Mouse (Mus musculus): Measurements from ENCODE around the gene Ache. TPM values are rescaled to one million over a fixed set of nuclear protein-coding genes. Genes with fewer than 3 reads are reported as not detected.

The Ache gene
- polyA plus RNA-seq, 1 experiment from 2014 or later: 22.7 TPM

GRCm38 (mm10) chr5:137343412-137343811, 56.1 kb downstream of the Ache start:
- no peak overlapping the region for H3K4me3 ChIP-seq (ENCODE audit: low read depth, low read length)
- H3K4me2 ChIP-seq: no peak overlapping the region
- DNase-seq (ENCODE audit: low spot score) (no peak), ATAC-seq (replicated peaks; ENCODE audit: low FRiP score) (no peak)
- WGBS: 90% methylated on average over 5 of the region's 5 CpGs
- H3K9ac ChIP-seq (ENCODE audit: low read depth, low read length): no peak overlapping the region
- peaks cover 25% of the 10 kb centered on the region for H3K4me1 ChIP-seq (replicated peaks; ENCODE audit: control insufficient read depth, insufficient read depth, low read length)
- H3K27ac ChIP-seq (ENCODE audit: low read depth, low read length): no peak overlapping the region
- H3K9me3 ChIP-seq (ENCODE audit: control insufficient read depth, low read length): no peaks in the 10 kb centered on the region
- H3K27me3 ChIP-seq (replicated peaks; ENCODE audit: control insufficient read depth, insufficient read depth, low read length): peaks cover 10% of the 10 kb centered on the region
- H3K36me3 ChIP-seq (ENCODE audit: control insufficient read depth, insufficient read depth, low read length): no peaks in the 10 kb centered on the region

GRCm38 (mm10) chr5:137343869-137344268, 56.5 kb downstream of the Ache start:
- Histone ChIP-seq H3K4me2 (no peak overlapping the region), H3K27ac (ENCODE audit: low read depth, low read length) (no peak overlapping the region), H3K27me3 (replicated peaks; ENCODE audit: control insufficient read depth, insufficient read depth, low read length) (peaks cover 15% of the 10 kb centered on the region), H3K9ac (ENCODE audit: low read depth, low read length) (no peak overlapping the region), H3K4me1 (replicated peaks; ENCODE audit: control insufficient read depth, insufficient read depth, low read length) (peaks cover 25% of the 10 kb centered on the region), H3K4me3 (ENCODE audit: low read depth, low read length) (no peak overlapping the region), H3K36me3 (ENCODE audit: control insufficient read depth, insufficient read depth, low read length) (no peaks in the 10 kb centered on the region), H3K9me3 (ENCODE audit: control insufficient read depth, low read length) (no peaks in the 10 kb centered on the region)
- no peak for ATAC-seq (replicated peaks; ENCODE audit: low FRiP score)
- no peak for DNase-seq (ENCODE audit: low spot score)

Small RNA genes lying within 50 kb of the gene (microRNA-seq; reads per million reads assigned to microRNA genes)
- 2.1 reads per million for gene Mir7036 (ENCODE audit: borderline number of aligned reads)
- gene Mir8116 (ENCODE audit: borderline number of aligned reads): not detected

Other genes with a start within 250 kb of the Ache start
- 163 and 175 TPM in 2 replicates for gene Ap1s1, start 241.4 kb upstream of the Ache start, polyA plus RNA-seq (2014; fragmentation: Nextera tagmentation; extraction: Ambion mirVana)
- 0.09 and 0.15 TPM in 2 replicates for gene Serpine1, start 215.3 kb upstream of the Ache start, polyA plus RNA-seq (2014; fragmentation: Nextera tagmentation; extraction: Ambion mirVana)
- 8.7 and 8.8 TPM in 2 replicates for gene Trim56, start 171.3 kb upstream of the Ache start, polyA plus RNA-seq (2014; fragmentation: Nextera tagmentation; extraction: Ambion mirVana)
- not detected in 2 replicates for gene Muc3, start 138.2 kb upstream of the Ache start, polyA plus RNA-seq (2014; fragmentation: Nextera tagmentation; extraction: Ambion mirVana)
- 0.43 TPM in 1 of 2 replicates, not detected in the other for gene Muc3a, start 75.1 kb upstream of the Ache start, polyA plus RNA-seq (2014; fragmentation: Nextera tagmentation; extraction: Ambion mirVana)
- 13.3 and 13.5 TPM in 2 replicates for gene Ufsp1, start 7.1 kb downstream of the Ache start, polyA plus RNA-seq (2014; fragmentation: Nextera tagmentation; extraction: Ambion mirVana)
- 165 and 169 TPM in 2 replicates for gene Srrt, start 20.2 kb downstream of the Ache start, polyA plus RNA-seq (2014; fragmentation: Nextera tagmentation; extraction: Ambion mirVana)
- gene Trip6, start 26.9 kb downstream of the Ache start, polyA plus RNA-seq (2014; fragmentation: Nextera tagmentation; extraction: Ambion mirVana): 31.0 and 31.6 TPM in 2 replicates
- gene Slc12a9, start 46.1 kb downstream of the Ache start, polyA plus RNA-seq (2014; fragmentation: Nextera tagmentation; extraction: Ambion mirVana): 6.4 and 7.0 TPM in 2 replicates
- gene Ephb4, start 62.6 kb downstream of the Ache start, polyA plus RNA-seq (2014; fragmentation: Nextera tagmentation; extraction: Ambion mirVana): 28.2 and 29.9 TPM in 2 replicates
- 0.39 and 0.49 TPM in 2 replicates for gene Zan, start 189.5 kb downstream of the Ache start, polyA plus RNA-seq (2014; fragmentation: Nextera tagmentation; extraction: Ambion mirVana)
- 61.4 and 70.6 TPM in 2 replicates for gene Pop7, start 215.0 kb downstream of the Ache start, polyA plus RNA-seq (2014; fragmentation: Nextera tagmentation; extraction: Ambion mirVana)
- gene Gigyf1, start 231.0 kb downstream of the Ache start, polyA plus RNA-seq (2014; fragmentation: Nextera tagmentation; extraction: Ambion mirVana): 7.0 and 9.0 TPM in 2 replicates
- gene Epo, start 245.7 kb downstream of the Ache start, polyA plus RNA-seq (2014; fragmentation: Nextera tagmentation; extraction: Ambion mirVana): 4.6 and 7.8 TPM in 2 replicates
- gene Gnb2, start 246.0 kb downstream of the Ache start, polyA plus RNA-seq (2014; fragmentation: Nextera tagmentation; extraction: Ambion mirVana): 306 and 319 TPM in 2 replicates

Measured in liver, embryonic 11.5 days (tissue).